Mouse (Mus musculus): Measurements from ENCODE around the gene Ncapd2.

- TF ChIP-seq CTCF (IDR thresholded peaks at IDR 0.05; ENCODE audit: extremely low read depth, insufficient read length, insufficient replicate concordance, low read depth, low read length) (no peak), POLR2A (IDR thresholded peaks at IDR 0.05; ENCODE audit: low read depth, low read length) (no peak)
These were observed 45.4 kb downstream of the Ncapd2 start for GRCm38 (mm10) chr6:125146148-125146547.

Data from small intestine, adult 2 months (tissue).